Mouse (Mus musculus) CH12.LX (cell line): ENCODE data around the gene Taf10. TPM values are rescaled to one million over a fixed set of nuclear protein-coding genes. Genes with fewer than 3 reads are reported as not detected.
"Not testable (repeated sequence)": the region's sequence is repeated elsewhere in the genome, so short reads cannot be mapped to it uniquely, and the experiment has no call there.

ENCODE experiments used
- DNase-seq: peaks from one replicate; pipeline ENCODE4 v3.0.0-alpha.2; 2013; ENCODE audit errors: extremely low read depth
- H3K27ac ChIP-seq: 2 replicates; pipeline ENCODE4 v1.5.1; 2012; ENCODE audit warnings: low read depth, mild to moderate bottlenecking, control low read depth, moderate library complexity; ENCODE audit not compliant: insufficient read depth
- H3K27me3 ChIP-seq: replicated peaks from 2 replicates; pipeline ENCODE3; 2012; ENCODE audit warnings: inconsistent platforms
- H3K36me3 ChIP-seq, 2 experiments: replicated peaks in 1 of 2; 2 replicates each; pipeline versions ENCODE3 to v1.6.1; 2012; ENCODE audit warnings: inconsistent platforms in 1 of 2, low read length in 1 of 2, mild to moderate bottlenecking in 1 of 2, mixed read lengths in 1 of 2, moderate library complexity in 1 of 2; ENCODE audit not compliant: control insufficient read depth in 1 of 2, insufficient read depth in 1 of 2
- H3K4me1 ChIP-seq, 2 experiments: 2 replicates each; pipeline ENCODE4 v1.6.1; 2012; ENCODE audit warnings: inconsistent platforms in 1 of 2, moderate library complexity in 1 of 2; ENCODE audit not compliant: insufficient read depth in 2 of 2, control insufficient read depth in 1 of 2
- H3K4me2 ChIP-seq: 2 replicates; pipeline ENCODE4 v1.6.1; 2012; ENCODE audit warnings: low read depth, mild to moderate bottlenecking, control low read depth; ENCODE audit not compliant: poor library complexity, insufficient read depth, severe bottlenecking
- H3K4me3 ChIP-seq, 3 experiments: fragments of 150-350 bp in 1 of 3; sonication (generic) in 1 of 3; replicated peaks in 1 of 3; 2 replicates each; pipeline versions ENCODE3 to v1.5.1; 2011 to 2012; ENCODE audit warnings: low read depth in 2 of 3, low read length in 2 of 3, mild to moderate bottlenecking in 2 of 3, moderate library complexity in 2 of 3, control low read depth in 1 of 3, improper control_type of control experiment in 1 of 3, inconsistent platforms in 1 of 3, mixed read lengths in 1 of 3; ENCODE audit not compliant: poor library complexity in 1 of 3
- H3K79me2 ChIP-seq: replicated peaks from 2 replicates; pipeline ENCODE4 v1.6.1; 2012; ENCODE audit warnings: mild to moderate bottlenecking, moderate library complexity; ENCODE audit not compliant: control insufficient read depth, poor library complexity, insufficient read depth, severe bottlenecking; ENCODE audit errors: extremely low read depth
- H3K9ac ChIP-seq: 2 replicates; pipeline ENCODE4 v1.6.1; 2012; ENCODE audit warnings: low read depth, mild to moderate bottlenecking, control low read depth, moderate library complexity; ENCODE audit not compliant: insufficient read depth
- H3K9me3 ChIP-seq: replicated peaks from 2 replicates; pipeline ENCODE3; 2012; ENCODE audit warnings: low read length, inconsistent platforms, mixed read lengths
- CTCF ChIP-seq, 2 experiments: IDR thresholded peaks in 1 of 2; conservative IDR thresholded peaks in 1 of 2; 2 replicates each; pipeline ENCODE4 v1.5.1; 2011 to 2012; ENCODE audit warnings: low read depth in 2 of 2, low read length in 2 of 2, improper control_type of control experiment in 1 of 2, inconsistent platforms in 1 of 2, mild to moderate bottlenecking in 1 of 2, moderate library complexity in 1 of 2
- MAZ ChIP-seq: IDR thresholded peaks from 2 replicates; pipeline ENCODE4 v1.6.1; 2012; ENCODE audit warnings: low read depth, mild to moderate bottlenecking, inconsistent platforms, low read length, improper control_type of control experiment, moderate library complexity
- ZMIZ1 ChIP-seq: IDR thresholded peaks from 2 replicates; pipeline ENCODE4 v1.6.1; 2012; ENCODE audit warnings: low read depth, mild to moderate bottlenecking, inconsistent platforms, low read length, improper control_type of control experiment
- dilution Hi-C: fragments of 300-500 bp; cut with MboI; formaldehyde crosslinking; loops from 2 replicates; pipeline ENCODE4 v1.14.3; 2020; ENCODE audit warnings: low sequenced_read_pairs; ENCODE audit not compliant: extremely low pct_unique_long_range_greater_than_20kb, extremely low pct_ligation_motif_present
- in situ Hi-C: fragments of 300-500 bp; cut with MboI; formaldehyde crosslinking; loops from 3 replicates; pipeline ENCODE4 v1.14.3; 2019; ENCODE audit warnings: low sequenced_read_pairs, low pct_ligation_motif_present, low pct_unique_long_range_greater_than_20kb, mixed read lengths
- polyA plus RNA-seq: library from polyadenylated mRNA; unstranded; fragments of >175 nt; gene quantifications from 2 replicates; pipeline ENCODE4 v1.2.1, GENCODE M21; 2012; ENCODE audit warnings: low read depth; ENCODE audit not compliant: insufficient read length
- total RNA-seq, 2 experiments: library from RNA; depleted of rRNA; stranded (reverse); fragments of 300-350 nt in 1 of 2; fragments of >200 nt in 1 of 2; gene quantifications; 2 replicates each; pipeline ENCODE4 v1.2.3; 2012 to 2014

Taf10 gene
- total and polyA plus RNA-seq, 3 experiments: 259 to 461 (median 330) TPM

DNA sequence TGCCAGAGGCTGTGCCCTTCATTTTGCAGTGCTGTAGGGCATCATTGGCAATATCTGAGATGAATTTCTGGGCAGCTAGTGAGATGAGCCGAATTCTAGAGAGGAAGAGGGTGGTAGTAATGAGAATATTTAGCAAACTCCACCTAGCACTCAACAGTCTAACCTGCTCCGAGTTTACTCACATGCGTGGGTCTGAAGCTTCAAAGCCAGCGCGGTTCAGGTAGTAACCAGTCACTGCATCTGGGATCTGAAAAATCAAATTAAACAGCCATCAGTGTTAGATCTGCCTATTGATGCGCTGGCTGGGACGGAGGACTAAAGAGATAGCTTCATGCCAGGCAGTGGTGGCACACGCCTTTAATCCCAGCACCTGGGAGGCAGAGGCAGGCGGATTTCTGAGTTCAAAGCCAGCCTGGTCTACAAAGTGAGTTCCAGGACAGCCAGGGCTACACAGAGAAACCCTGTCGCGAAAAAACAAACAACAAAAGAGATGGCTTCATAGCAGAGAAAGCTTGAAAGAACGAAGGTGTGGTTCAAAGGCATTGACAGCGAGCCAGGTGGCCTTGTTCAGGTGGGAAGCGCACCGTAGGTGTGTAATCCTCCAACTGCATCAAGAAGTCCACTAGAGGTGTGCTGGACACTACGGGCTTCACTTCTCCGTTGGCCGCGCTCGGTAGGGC, 775 bp downstream of the Taf10 start:
- H3K9me3 ChIP-seq, dilution Hi-C loops, H3K27me3 ChIP-seq, H3K27ac ChIP-seq, DNase-seq: not testable (repeated sequence)
- Histone ChIP-seq H3K4me2 (peak overlapping the region; percentile 54), H3K4me3 (peak overlapping the region; percentile 81 to 99 (median 95)), H3K9ac (peak overlapping the region; percentile 94), H3K36me3 (peaks cover 51 to 65% of the 10 kb centered on the region in 2 experiments), H3K79me2 (peaks cover 10% of the 10 kb centered on the region; the same call in 1 of the 2 replicates), H3K4me1 (peaks cover 6 to 43% of the 10 kb centered on the region in 2 experiments)
- in situ Hi-C loops: loop anchor here (5.0 kb wide), 1 partner anchor 64 kb away; no protein-coding TSS in a partner anchor
- TF ChIP-seq ZMIZ1: 0 out of 2 replicates have a peak, but pooled peaks have one; percentile 23

DNA sequence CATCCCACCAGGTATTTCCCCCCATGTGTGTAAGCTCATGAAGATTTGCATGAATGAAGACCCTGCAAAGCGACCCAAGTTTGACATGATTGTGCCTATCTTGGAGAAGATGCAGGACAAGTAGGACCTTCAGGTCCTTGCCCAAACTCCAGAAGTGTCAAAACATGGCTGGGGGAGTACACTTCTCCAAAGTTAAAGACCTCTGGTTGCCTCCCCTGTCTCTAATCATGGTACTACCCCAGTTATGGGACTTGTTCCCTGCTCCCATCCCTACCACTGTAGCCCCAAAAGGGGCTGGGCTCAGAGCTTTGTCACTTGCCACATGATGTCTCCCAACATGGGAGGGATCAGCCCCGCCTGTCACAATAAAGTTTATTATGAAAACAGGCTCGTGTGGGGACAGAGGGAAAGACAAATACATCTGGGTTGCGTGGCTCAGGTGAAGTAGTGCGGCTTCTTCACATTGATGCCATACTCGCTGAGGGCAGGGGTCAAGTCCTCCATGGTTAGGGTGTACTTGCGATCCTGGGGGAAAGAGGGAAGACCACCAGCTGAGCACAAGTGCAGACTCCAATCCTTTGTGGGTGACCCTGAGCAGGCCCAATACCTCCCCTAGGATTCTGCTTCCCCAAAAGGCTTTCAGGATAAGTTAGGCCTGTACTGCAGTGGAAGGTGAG, 1.5 kb downstream of the Taf10 start:
- H3K9me3 ChIP-seq, dilution Hi-C loops, H3K9ac ChIP-seq, DNase-seq, H3K27ac ChIP-seq, H3K27me3 ChIP-seq: not testable (repeated sequence)
- in situ Hi-C loops: loop anchor here (5.0 kb wide), 1 partner anchor 65 kb away; no protein-coding TSS in a partner anchor
- peaks cover 47 to 58% of the 10 kb centered on the region in 2 experiments for H3K36me3 ChIP-seq
- H3K4me1 ChIP-seq: peaks cover 6 to 50% of the 10 kb centered on the region in 2 experiments
- H3K79me2 ChIP-seq: peaks cover 10% of the 10 kb centered on the region; the same call in 1 of the 2 replicates
- peak overlapping the region; percentile 54; the same call in 1 of the 2 replicates for H3K4me2 ChIP-seq
- peak overlapping the region in 1 of 3 experiments; percentile 95 for H3K4me3 ChIP-seq

- Histone ChIP-seq H3K4me1 (peaks cover 6 to 53% of the 10 kb centered on the region in 2 experiments), H3K4me3 (no peak overlapping the region), H3K27me3 (no peaks in the 10 kb centered on the region), H3K79me2 (peaks cover 10% of the 10 kb centered on the region), H3K4me2 (no peak overlapping the region), H3K36me3 (peaks cover 41 to 52% of the 10 kb centered on the region in 2 experiments), H3K9ac (no peak overlapping the region), H3K9me3 (no peaks in the 10 kb centered on the region), H3K27ac (no peak overlapping the region)
- no peak for DNase-seq
- dilution Hi-C loops (no loop called here), in situ Hi-C loops (loop anchor here (5.0 kb wide), 1 partner anchor 65 kb away; no protein-coding TSS in a partner anchor)
- no peak for TF ChIP-seq MAZ
- TF ChIP-seq CTCF (conservative IDR thresholded peaks at IDR 0.05 in 1 of 2, IDR thresholded peaks at IDR 0.05 in 1 of 2; ENCODE audit: low read depth in 2 of 2, low read length in 2 of 2): no peak
These were observed 2.2 kb downstream of the Taf10 start for GRCm38 (mm10) chr7:105741978-105742377.
